Mouse (Mus musculus) lung, postnatal 0 days (tissue): ENCODE data around the gene Il1rl2. TPM values are rescaled to one million over a fixed set of nuclear protein-coding genes. Genes with fewer than 3 reads are reported as not detected.

Experiments used
- ATAC-seq: fragments of 200-750 bp; cut with Nextera tagmentation; 2 replicates; pipeline ENCODE4 v1.8.0; 2017; ENCODE audit warnings: moderate library complexity
- DNase-seq: peaks from one replicate; pipeline ENCODE4 v3.0.0-alpha.2; 2016; ENCODE audit warnings: low spot score
- H3K27ac ChIP-seq: fragments of 300-500 bp; sonication (generic); 2 replicates; pipeline ENCODE4 v1.5.1; 2014; ENCODE audit warnings: antibody characterized with exemption, mild to moderate bottlenecking, low read length, mixed read lengths
- H3K27me3 ChIP-seq: fragments of 300-500 bp; sonication (generic); replicated peaks from 2 replicates; pipeline ENCODE4 v1.6.1; 2014; ENCODE audit warnings: low read length, mixed read lengths; ENCODE audit not compliant: insufficient read depth
- H3K36me3 ChIP-seq: fragments of 300-500 bp; sonication (generic); 2 replicates; pipeline ENCODE4 v1.6.1; 2014; ENCODE audit warnings: low read length, mixed read lengths; ENCODE audit not compliant: insufficient read depth
- H3K4me1 ChIP-seq: fragments of 300-500 bp; sonication (generic); 2 replicates; pipeline ENCODE4 v1.6.1; 2014; ENCODE audit warnings: antibody characterized with exemption, low read depth, low read length, mixed read lengths; ENCODE audit not compliant: insufficient read depth
- H3K4me2 ChIP-seq: fragments of 300-500 bp; sonication (generic); replicated peaks from 2 replicates; pipeline ENCODE4 v1.6.1; 2014; ENCODE audit warnings: low read depth, mild to moderate bottlenecking, low read length, moderate library complexity, mixed read lengths
- H3K4me3 ChIP-seq: fragments of 300-500 bp; sonication (generic); 2 replicates; pipeline ENCODE4 v1.5.1; 2014; ENCODE audit warnings: low read depth, low read length
- H3K9ac ChIP-seq: fragments of 300-500 bp; sonication (generic); replicated peaks from 2 replicates; pipeline ENCODE4 v1.6.1; 2014; ENCODE audit warnings: low read depth, mild to moderate bottlenecking
- H3K9me3 ChIP-seq: fragments of 300-500 bp; sonication (generic); 2 replicates; pipeline ENCODE4 v1.6.1; 2016; ENCODE audit warnings: low read length, mixed read lengths
- CTCF ChIP-seq: IDR thresholded peaks from 2 replicates; pipeline ENCODE4 v1.5.1; 2016; ENCODE audit warnings: antibody characterized with exemption, mild to moderate bottlenecking
- EP300 ChIP-seq: IDR thresholded peaks from 2 replicates; pipeline ENCODE4 v1.6.1; 2016; ENCODE audit warnings: antibody characterized with exemption, mild to moderate bottlenecking, control low read depth
- WGBS: fragments of 180-500 bp; shearing (Covaris S2); extraction: QIAGEN DNeasy Blood & Tissue Kit; methylation state at CpG from one replicate; pipeline ENCODE4 v1.1.7; 2014; 5-methylcytosine and 5-hydroxymethylcytosine counted together
- polyA plus RNA-seq: library from polyadenylated mRNA; unstranded; fragments of >200 nt; fragmentation: Nextera tagmentation; extraction: Ambion mirVana; gene quantifications from 2 replicates; pipeline ENCODE4 v1.2.1, GENCODE M21; 2015

Gene Il1rl2
- polyA plus RNA-seq, 1 experiment from 2014 or later, result 8.2 TPM

- Histone ChIP-seq H3K9me3 (no peaks in the 10 kb centered on the region), H3K36me3 (no peaks in the 10 kb centered on the region), H3K4me3 (no peak overlapping the region), H3K4me2 (no peak overlapping the region), H3K27ac (no peak overlapping the region), H3K4me1 (no peaks in the 10 kb centered on the region), H3K9ac (no peak overlapping the region), H3K27me3 (no peaks in the 10 kb centered on the region)
- TF ChIP-seq EP300 (no peak), CTCF (no peak)
- ATAC-seq, result no peak
- no peak for DNase-seq
- 73% methylated on average over 7 of the region's 7 CpGs for WGBS
These were observed 89.9 kb downstream of the Il1rl2 start for GRCm38 (mm10) chr1:40414276-40414675.

- Histone ChIP-seq H3K36me3 (no peaks in the 10 kb centered on the region), H3K4me3 (no peak overlapping the region), H3K4me1 (no peaks in the 10 kb centered on the region), H3K27me3 (no peaks in the 10 kb centered on the region), H3K9me3 (no peaks in the 10 kb centered on the region), H3K9ac (no peak overlapping the region), H3K4me2 (no peak overlapping the region), H3K27ac (no peak overlapping the region)
- DNase-seq (no peak), ATAC-seq (no peak)
- 46% methylated on average over 7 of the region's 7 CpGs for WGBS
- TF ChIP-seq EP300 (no peak), CTCF (no peak)
These were observed 90.7 kb downstream of the Il1rl2 start for GRCm38 (mm10) chr1:40414863-40415656.

DNA sequence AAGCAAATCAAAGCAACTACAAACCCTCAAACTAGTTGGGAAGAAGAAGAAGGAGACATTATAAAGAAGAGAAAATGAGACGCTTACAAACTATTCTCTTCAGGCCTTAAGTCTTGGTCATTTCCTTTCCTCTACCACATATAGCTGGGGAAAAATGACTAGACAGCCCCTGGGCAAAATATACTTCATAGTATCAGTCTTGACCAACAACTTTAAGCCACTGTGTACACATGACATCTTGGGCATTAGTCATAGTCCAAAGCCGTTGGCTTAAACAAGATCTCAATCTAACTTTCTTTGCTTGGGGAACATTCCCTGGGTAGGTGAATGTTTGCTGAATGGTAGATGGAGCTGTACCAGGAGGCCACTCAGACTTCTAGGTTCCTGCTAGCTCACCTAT is 92.6 kb downstream of the Il1rl2 start:
- Histone ChIP-seq H3K4me1 (no peaks in the 10 kb centered on the region), H3K27me3 (no peaks in the 10 kb centered on the region), H3K9me3 (no peaks in the 10 kb centered on the region), H3K36me3 (no peaks in the 10 kb centered on the region), H3K9ac (no peak overlapping the region), H3K4me2 (no peak overlapping the region), H3K27ac (no peak overlapping the region), H3K4me3 (no peak overlapping the region)
- WGBS, result 79% methylated on average over 2 of the region's 2 CpGs
- DNase-seq (no peak), ATAC-seq (no peak)
- TF ChIP-seq CTCF (no peak), EP300 (no peak)

Other genes with a start within 250 kb of the Il1rl2 start
- gene Il1r1, start 99.5 kb upstream of the Il1rl2 start, polyA plus RNA-seq, result 13.5 and 14.1 TPM in 2 replicates
- gene Il1rl1, start 105.0 kb downstream of the Il1rl2 start, polyA plus RNA-seq, result 0.39 and 0.44 TPM in 2 replicates
- gene Il18r1, start 140.9 kb downstream of the Il1rl2 start, polyA plus RNA-seq, result 38.2 and 39.5 TPM in 2 replicates
- gene Il18rap, start 190.8 kb downstream of the Il1rl2 start, polyA plus RNA-seq, result 0.67 and 0.76 TPM in 2 replicates